Mouse (Mus musculus) naive thymus-derived CD4-positive, alpha-beta T cell, adult 2 months (primary cell): ENCODE results near the gene Shq1.

ENCODE experiments used
- DNase-seq: peaks from one replicate; pipeline ENCODE4 v3.0.0-alpha.2; 2011; ENCODE audit warnings: low read depth

Gene Shq1

GRCm38 (mm10) chr6:100667644-100668043 lies 3.3 kb downstream of the Shq1 start:
- no peak for DNase-seq

- DNase-seq = no peak
Measured at GRCm38 (mm10) chr6:100662224-100662623, 8.7 kb downstream of the Shq1 start.

GRCm38 (mm10) chr6:100660395-100660794 lies 10.6 kb downstream of the Shq1 start:
- no peak for DNase-seq

- no peak for DNase-seq
Measured at GRCm38 (mm10) chr6:100652535-100652934, 18.4 kb downstream of the Shq1 start.

DNA sequence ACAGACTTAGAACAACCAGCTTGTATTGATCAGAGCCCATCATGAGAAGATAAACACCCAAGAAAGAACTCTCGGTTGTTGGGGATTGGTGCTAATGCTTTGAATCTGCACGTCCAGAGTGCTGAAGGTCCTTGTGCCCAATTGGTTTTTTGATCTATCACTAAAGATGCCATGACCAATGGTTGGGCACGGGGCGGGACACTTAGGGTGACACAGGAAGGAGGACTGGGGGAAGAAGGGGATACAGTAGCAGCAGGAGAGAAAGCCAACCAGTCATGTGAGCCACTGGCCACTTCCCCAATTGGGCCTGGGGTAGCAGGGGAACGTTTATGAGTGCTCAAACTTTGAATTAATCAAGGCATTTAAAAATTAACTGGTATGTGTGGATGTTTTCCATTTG lies 23.8 kb downstream of the Shq1 start:
- no peak for DNase-seq

DNA sequence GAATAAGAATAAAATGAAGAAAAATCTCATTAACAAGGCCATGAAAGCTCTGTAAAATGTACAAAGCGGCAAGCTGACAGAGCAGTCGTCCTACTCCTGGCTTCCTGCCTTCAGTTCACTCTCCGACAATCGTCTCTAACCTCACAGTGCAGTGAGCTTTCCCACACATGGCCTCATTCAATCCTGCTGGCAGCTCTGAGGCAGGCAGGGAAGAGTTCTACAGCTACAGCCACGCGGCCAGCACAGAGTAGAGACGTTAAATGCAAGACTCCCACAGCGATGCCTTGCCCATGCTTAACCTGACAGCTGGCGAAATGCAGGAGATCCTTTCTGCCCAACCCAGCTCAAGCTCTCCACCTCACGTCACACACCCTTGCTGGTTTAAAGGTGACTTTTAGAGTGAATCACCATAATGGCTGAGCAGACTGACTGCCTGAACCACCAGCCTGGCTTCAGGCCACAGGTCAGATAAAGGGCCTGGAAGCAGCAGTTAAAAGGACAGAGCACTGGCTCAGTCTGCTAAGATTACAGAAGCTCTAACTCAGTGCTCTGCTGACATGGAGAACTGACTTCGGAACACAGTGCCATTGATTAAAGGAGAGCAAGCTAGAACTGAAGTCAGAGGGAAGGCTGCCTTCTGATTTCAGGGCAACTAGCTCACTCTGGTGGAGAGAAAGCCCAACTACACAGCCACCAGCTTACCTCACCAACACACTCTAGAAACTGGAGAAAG lies 25.3 kb downstream of the Shq1 start:
- DNase-seq = no peak

DNA sequence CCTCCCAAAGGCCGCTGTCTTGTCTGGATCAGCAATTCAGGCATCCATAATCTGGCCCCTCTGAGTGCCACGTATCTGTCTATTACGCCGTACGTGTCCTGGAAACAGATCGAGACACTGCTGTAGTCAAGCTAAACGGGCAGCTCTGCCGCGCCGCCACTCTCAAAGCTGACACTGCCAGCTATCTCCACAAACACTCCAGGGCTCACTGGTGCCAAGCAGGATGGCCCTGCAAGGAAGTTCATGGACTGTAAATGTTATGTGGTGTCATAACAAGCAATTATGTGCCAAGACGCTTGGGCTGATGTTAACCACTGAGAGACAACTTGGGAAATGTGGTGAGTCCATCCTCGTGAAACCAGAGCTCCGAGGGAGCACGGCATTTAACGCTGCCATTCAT lies 26.3 kb downstream of the Shq1 start:
- DNase-seq = no peak

- no peak for DNase-seq
Measured at GRCm38 (mm10) chr6:100642786-100643185, 28.2 kb downstream of the Shq1 start.

- DNase-seq = no peak
Measured at GRCm38 (mm10) chr6:100640591-100640990, 30.4 kb downstream of the Shq1 start.

- DNase-seq = no peak
Measured at GRCm38 (mm10) chr6:100629086-100629485, 41.9 kb downstream of the Shq1 start.

GRCm38 (mm10) chr6:100628223-100628622 lies 42.7 kb downstream of the Shq1 start:
- DNase-seq = no peak

DNA sequence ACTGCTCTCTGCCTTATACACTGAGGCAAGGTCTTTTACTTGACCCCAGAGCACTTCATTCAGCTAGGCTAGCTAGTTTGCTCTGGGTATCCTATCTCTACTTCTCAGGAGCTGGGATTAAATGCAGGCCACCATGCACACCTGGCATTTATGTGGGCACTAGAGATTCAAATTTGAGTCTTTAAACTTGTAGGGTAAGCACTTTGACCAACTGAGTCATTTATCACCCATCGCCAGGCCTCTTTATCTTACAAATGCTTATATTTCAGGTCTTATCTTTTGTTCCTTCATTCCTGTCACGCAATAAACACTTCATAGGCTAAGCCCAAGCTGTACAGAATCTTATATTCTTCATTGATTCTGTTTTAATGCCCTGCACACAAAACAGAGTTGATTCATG lies 47.0 kb downstream of the Shq1 start:
- no peak for DNase-seq

DNA sequence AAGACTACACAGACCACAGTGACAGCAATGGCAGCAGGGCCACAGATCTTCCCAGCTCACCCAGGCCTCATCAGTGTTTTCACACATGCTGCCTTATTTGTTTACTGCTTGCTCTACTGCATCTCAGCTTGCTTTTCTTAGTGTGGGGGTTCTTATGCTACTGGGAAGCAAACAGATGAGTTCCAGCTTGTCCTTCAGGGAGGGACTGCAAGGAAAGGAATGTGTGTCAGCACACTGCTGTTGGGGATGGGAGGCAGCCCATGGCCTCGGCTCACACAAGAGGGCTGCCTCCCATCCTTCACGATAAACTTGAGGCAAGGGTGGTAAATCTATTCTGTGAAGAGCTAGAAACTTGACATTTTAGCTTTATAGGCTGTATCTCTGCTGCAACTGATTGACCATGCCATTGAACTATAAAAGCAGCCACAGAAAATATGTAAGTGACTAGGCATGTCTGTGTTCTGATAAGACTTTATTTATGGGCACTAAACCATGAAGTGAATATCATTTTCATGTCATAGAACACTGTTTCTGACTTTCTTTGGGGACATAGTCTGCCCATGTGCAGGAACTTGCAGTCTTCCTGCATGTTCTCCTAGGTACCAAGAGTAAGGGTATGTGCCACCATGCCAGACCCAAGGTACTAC lies 48.0 kb downstream of the Shq1 start:
- no peak for DNase-seq

- DNase-seq = no peak
Measured at GRCm38 (mm10) chr6:100620411-100620810, 50.5 kb downstream of the Shq1 start.

GRCm38 (mm10) chr6:100619309-100619708 lies 51.6 kb downstream of the Shq1 start:
- DNase-seq = no peak

DNA sequence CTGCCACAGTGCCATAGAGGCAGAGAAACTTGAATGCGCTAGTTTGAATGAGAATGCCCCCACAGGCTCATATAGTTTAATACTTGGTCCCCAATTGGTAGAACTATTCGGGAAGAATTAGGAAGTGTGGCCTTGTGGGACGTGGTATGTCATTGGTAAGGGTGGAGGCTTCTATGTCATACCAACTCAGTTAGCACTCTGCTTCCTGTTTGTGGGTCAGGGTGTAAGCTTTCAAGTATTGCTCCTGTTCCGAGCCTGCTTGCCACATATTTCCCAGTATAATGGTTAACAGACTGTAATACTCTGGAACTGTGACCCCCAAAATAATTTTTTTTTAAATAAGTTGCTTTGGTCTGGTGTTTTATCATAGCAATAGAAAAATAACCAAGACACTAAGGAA lies 54.8 kb downstream of the Shq1 start:
- no peak for DNase-seq

DNA sequence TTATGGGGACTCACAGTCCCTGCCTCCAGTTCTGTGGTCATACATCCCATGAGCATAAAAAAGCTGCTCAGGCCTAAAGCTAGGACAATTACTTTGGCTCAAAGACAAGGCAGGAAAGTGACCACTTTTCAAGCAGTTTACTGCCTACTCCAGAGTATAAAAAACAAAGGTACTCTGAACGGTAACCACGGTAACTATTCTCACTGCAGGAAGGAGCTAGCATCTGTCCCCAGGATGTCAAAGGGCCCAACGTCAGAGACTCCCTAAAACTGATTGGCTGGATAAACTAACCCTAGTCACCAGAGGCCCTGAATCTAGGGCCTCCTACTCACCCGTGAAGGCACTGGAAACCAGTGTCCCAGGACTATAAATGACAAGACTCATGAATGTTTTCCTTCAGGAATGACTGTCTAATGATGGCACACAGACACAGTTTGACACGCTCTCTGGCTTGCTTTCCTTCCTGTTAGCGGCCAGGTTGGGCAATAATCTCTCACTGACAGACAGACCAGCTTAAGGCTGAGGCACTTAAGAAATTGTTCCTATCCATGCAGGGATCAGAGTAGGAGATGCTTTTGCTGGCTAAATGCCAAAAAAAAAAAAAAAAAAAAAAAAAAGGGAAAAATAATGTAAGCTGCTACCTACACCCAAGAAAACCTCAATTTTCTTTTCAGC lies 57.2 kb downstream of the Shq1 start:
- no peak for DNase-seq

- DNase-seq = no peak
Measured at GRCm38 (mm10) chr6:100610897-100611575, 59.9 kb downstream of the Shq1 start.

DNA sequence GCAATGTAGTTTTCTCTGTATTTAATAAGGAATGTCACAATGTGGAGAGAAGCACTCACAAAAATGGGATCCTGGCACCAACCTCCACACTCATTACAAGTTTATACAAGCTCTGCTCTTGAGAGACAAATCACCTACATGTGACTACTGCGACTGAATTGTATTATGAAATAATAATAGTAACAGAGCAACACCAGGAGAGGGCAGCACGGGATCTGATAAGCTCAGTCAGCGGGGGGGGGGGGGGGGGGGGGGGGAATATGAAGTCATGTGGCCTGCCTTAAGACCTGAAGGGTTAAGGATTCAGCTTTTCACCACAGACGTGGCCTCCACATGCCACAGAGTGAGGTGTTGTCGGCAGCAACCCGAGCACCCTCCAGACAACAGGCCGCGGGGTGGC lies 60.8 kb downstream of the Shq1 start:
- no peak for DNase-seq

- no peak for DNase-seq
Measured at GRCm38 (mm10) chr6:100609256-100609655, 61.7 kb downstream of the Shq1 start.

DNA sequence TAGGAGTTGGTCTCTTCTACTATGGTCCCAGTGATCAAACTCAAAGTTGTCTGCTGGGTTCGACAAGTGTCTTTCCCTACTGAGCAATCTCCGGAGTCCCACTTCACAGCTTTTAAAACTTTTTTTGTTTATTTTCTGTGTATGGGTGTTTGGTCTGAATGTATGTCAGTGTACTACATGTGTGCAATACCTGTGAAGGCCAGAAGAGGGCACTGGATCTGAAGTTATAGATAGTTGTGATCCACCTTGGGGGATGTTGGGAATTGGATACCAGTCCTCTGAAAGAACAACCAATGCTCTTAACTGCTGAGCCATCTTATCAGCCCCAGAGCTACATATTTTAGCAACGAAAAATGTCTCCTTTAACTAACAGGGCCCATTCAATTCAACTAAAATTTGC lies 62.5 kb downstream of the Shq1 start:
- peak; percentile 52 for DNase-seq

DNA sequence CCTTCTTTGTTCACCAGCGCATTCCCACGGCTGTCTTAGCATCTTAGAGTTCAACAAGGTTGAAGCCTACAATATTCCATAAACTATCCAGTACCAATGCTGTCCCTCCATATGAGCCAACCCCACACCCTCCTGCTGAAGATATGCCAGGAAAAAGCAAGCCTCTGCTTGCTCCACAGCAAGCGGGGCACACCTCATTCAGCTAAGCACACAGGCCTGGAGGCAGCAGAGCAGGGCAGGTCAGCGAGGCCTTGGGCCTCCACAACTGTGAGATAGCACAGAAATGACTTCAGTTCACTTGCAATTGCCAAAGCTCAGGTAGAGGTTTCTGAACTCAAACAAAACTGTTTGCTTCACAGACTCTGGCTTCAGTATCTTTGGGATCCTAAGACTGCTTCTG lies 64.2 kb downstream of the Shq1 start:
- DNase-seq = no peak

DNA sequence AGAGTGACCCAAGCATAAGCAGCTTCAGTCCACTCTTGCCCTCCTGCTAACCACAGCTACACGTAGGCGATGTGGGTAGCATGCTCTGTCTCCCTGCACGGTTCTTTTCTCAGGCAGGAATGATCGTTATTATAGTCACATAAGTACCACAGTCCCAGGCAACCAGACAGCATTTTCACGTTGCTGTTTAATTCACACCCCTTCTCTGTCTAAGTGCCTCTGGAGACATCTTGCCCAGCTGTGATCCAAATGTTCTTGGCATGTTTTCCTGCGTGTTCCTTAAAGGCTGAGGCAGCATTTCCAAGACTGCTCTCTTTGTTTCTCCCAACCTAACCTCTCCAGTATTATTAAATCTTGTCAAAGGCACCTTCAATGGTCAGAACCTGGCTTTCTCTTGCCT lies 67.3 kb downstream of the Shq1 start:
- no peak for DNase-seq
